Mouse (Mus musculus) colon, adult 2 months (tissue): ENCODE data around the gene Tmem168. TPM values are rescaled to one million over a fixed set of nuclear protein-coding genes. Genes with fewer than 3 reads are reported as not detected.

Experiments used
- polyA plus RNA-seq: library from polyadenylated mRNA; depleted of rRNA; stranded (reverse); fragments of >200 nt; gene quantifications from 2 replicates; pipeline ENCODE4 v1.2.3, GENCODE M21; 2012; rRNA removed

Gene Tmem168
- 11.2 and 19.7 TPM in 2 replicates for polyA plus RNA-seq

DNA sequence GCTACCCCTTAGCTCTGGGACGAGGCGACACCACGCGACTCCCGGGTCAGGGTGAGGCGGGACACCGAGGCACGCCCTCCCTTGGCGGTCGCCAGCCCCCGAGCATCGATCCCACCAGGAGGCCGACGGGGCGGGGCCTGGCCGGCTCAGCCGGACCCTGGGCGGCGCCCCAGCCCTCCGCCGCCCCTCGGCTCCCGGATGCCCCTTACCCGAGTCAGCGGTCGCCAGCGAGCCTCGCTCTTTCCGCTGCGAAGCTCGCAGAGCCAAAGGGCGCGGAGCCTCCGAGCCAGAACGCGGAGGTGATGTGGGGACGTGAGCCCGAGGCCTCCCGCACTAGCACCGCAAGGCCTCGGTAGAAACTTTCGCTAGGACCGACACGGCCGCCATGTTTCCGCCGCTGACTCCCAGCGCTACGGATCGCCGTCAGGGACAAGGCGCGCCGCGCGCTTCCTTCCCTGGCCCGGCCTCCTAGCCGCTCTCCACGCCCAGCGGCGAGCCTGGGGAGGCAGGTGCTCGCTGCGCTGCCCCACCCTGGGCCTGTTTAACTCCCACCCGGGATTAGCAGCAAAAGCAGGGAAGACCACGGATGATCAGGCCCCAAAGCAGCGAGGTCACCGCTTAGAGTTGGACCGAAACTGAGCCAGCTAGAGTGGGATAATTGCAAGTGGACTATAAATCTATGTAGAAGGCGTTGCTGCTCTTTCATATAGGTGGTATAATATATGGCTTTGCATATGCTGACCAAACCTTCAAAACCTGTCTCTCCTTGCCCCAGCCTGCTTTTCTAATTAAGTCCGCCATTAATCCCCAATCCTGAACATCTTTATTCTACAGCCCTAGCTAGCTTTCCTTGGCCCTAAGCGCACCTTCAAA lies at the start of gene Tmem168:
Gene Tmem168 (minus strand): TSS at position 480 of the 873 bp plus-strand sequence.

Other genes starting within 250 kb of the Tmem168 start
- 3.0 and 3.6 TPM in 2 replicates for gene Bmt2, start 69.9 kb upstream of the Tmem168 start, polyA plus RNA-seq
- 0.55 and 0.96 TPM in 2 replicates for gene Gpr85, start 231.8 kb upstream of the Tmem168 start, polyA plus RNA-seq